Mouse (Mus musculus): ENCODE measurements around the gene Macf1. TPM values are rescaled to one million over a fixed set of nuclear protein-coding genes. Genes with fewer than 3 reads are reported as not detected.

Gene Macf1
- polyA plus RNA-seq, 2 experiments: 79.8 to 103 TPM

GRCm38 (mm10) chr4:123647109-123647508, 37.1 kb downstream of the Macf1 start:
- WGBS: 95% methylated on average over 2 of the region's 2 CpGs
- Histone ChIP-seq H3K4me1 (ENCODE audit: control insufficient read depth, insufficient read depth, low read length) (peaks cover 6% of the 10 kb centered on the region), H3K27ac (replicated peaks; ENCODE audit: low read depth, low read length) (no peak overlapping the region), H3K9ac (ENCODE audit: low read depth, low read length, severe bottlenecking) (no peak overlapping the region), H3K4me3 (replicated peaks; ENCODE audit: low read length) (no peak overlapping the region), H3K27me3 (ENCODE audit: control insufficient read depth, insufficient read depth, low read length) (no peaks in the 10 kb centered on the region), H3K4me2 (replicated peaks; ENCODE audit: low read depth, low read length, severe bottlenecking) (no peak overlapping the region), H3K9me3 (ENCODE audit: control insufficient read depth, low read length) (no peaks in the 10 kb centered on the region), H3K36me3 (ENCODE audit: control insufficient read depth, insufficient read depth, low read length) (no peaks in the 10 kb centered on the region)
- DNase-seq (ENCODE audit: low spot score) (no peak), ATAC-seq (ENCODE audit: low FRiP score, low read depth) (no peak)
- TF ChIP-seq POLR2A (IDR thresholded peaks at IDR 0.05; ENCODE audit: borderline replicate concordance, extremely low read depth, insufficient read depth, insufficient read length): no peak

- Histone ChIP-seq H3K9me3 (ENCODE audit: control insufficient read depth, low read length) (no peaks in the 10 kb centered on the region), H3K27ac (replicated peaks; ENCODE audit: low read depth, low read length) (no peak overlapping the region), H3K27me3 (ENCODE audit: control insufficient read depth, insufficient read depth, low read length) (no peaks in the 10 kb centered on the region), H3K4me3 (replicated peaks; ENCODE audit: low read length) (no peak overlapping the region), H3K9ac (ENCODE audit: low read depth, low read length, severe bottlenecking) (no peak overlapping the region), H3K4me1 (ENCODE audit: control insufficient read depth, insufficient read depth, low read length) (peaks cover 6% of the 10 kb centered on the region), H3K4me2 (replicated peaks; ENCODE audit: low read depth, low read length, severe bottlenecking) (no peak overlapping the region), H3K36me3 (ENCODE audit: control insufficient read depth, insufficient read depth, low read length) (no peaks in the 10 kb centered on the region)
- no peak for TF ChIP-seq POLR2A (IDR thresholded peaks at IDR 0.05; ENCODE audit: borderline replicate concordance, extremely low read depth, insufficient read depth, insufficient read length)
- ATAC-seq (ENCODE audit: low FRiP score, low read depth) (no peak), DNase-seq (ENCODE audit: low spot score) (no peak)
- WGBS: 92% methylated on average over 3 of the region's 3 CpGs
Measured at GRCm38 (mm10) chr4:123645246-123645845, 38.8 kb downstream of the Macf1 start.

- no peak for TF ChIP-seq POLR2A (IDR thresholded peaks at IDR 0.05; ENCODE audit: borderline replicate concordance, extremely low read depth, insufficient read depth, insufficient read length)
- H3K27ac ChIP-seq (replicated peaks; ENCODE audit: low read depth, low read length): no peak overlapping the region
Measured at GRCm38 (mm10) chr4:123643561-123643960, 40.6 kb downstream of the Macf1 start.

GRCm38 (mm10) chr4:123642877-123643276, 41.3 kb downstream of the Macf1 start:
- H3K27me3 ChIP-seq (ENCODE audit: control insufficient read depth, insufficient read depth, low read length): no peaks in the 10 kb centered on the region
- DNase-seq (ENCODE audit: low spot score) (peak; percentile 34), ATAC-seq (ENCODE audit: low FRiP score, low read depth) (no peak)
- H3K9me3 ChIP-seq (ENCODE audit: control insufficient read depth, low read length): no peaks in the 10 kb centered on the region
- TF ChIP-seq POLR2A (IDR thresholded peaks at IDR 0.05; ENCODE audit: borderline replicate concordance, extremely low read depth, insufficient read depth, insufficient read length): no peak
- H3K9ac ChIP-seq (ENCODE audit: low read depth, low read length, severe bottlenecking): no peak overlapping the region
- H3K4me1 ChIP-seq (ENCODE audit: control insufficient read depth, insufficient read depth, low read length): peaks cover 6% of the 10 kb centered on the region
- 30% methylated on average over 5 of the region's 5 CpGs for WGBS
- no peak overlapping the region for H3K27ac ChIP-seq (replicated peaks; ENCODE audit: low read depth, low read length)
- no peak overlapping the region for H3K4me3 ChIP-seq (replicated peaks; ENCODE audit: low read length)
- H3K4me2 ChIP-seq (replicated peaks; ENCODE audit: low read depth, low read length, severe bottlenecking): no peak overlapping the region
- H3K36me3 ChIP-seq (ENCODE audit: control insufficient read depth, insufficient read depth, low read length): no peaks in the 10 kb centered on the region

More at GRCm38 (mm10) chr4:123643561-123643960, 40.6 kb downstream of the Macf1 start:
- Histone ChIP-seq H3K9me3 (ENCODE audit: control insufficient read depth, low read length) (no peaks in the 10 kb centered on the region), H3K4me2 (replicated peaks; ENCODE audit: low read depth, low read length, severe bottlenecking) (no peak overlapping the region), H3K36me3 (ENCODE audit: control insufficient read depth, insufficient read depth, low read length) (no peaks in the 10 kb centered on the region), H3K4me3 (replicated peaks; ENCODE audit: low read length) (no peak overlapping the region), H3K27me3 (ENCODE audit: control insufficient read depth, insufficient read depth, low read length) (no peaks in the 10 kb centered on the region), H3K4me1 (ENCODE audit: control insufficient read depth, insufficient read depth, low read length) (peaks cover 6% of the 10 kb centered on the region), H3K9ac (ENCODE audit: low read depth, low read length, severe bottlenecking) (no peak overlapping the region)
- DNase-seq (ENCODE audit: low spot score): no peak
- no peak for ATAC-seq (ENCODE audit: low FRiP score, low read depth)
- 86% methylated on average over 6 of the region's 6 CpGs for WGBS

- Histone ChIP-seq H3K4me1 (ENCODE audit: control insufficient read depth, insufficient read depth, low read length) (no peaks in the 10 kb centered on the region), H3K27ac (replicated peaks; ENCODE audit: low read depth, low read length) (no peak overlapping the region), H3K9ac (ENCODE audit: low read depth, low read length, severe bottlenecking) (no peak overlapping the region), H3K27me3 (ENCODE audit: control insufficient read depth, insufficient read depth, low read length) (no peaks in the 10 kb centered on the region), H3K4me3 (replicated peaks; ENCODE audit: low read length) (no peak overlapping the region), H3K4me2 (replicated peaks; ENCODE audit: low read depth, low read length, severe bottlenecking) (no peak overlapping the region), H3K9me3 (ENCODE audit: control insufficient read depth, low read length) (no peaks in the 10 kb centered on the region), H3K36me3 (ENCODE audit: control insufficient read depth, insufficient read depth, low read length) (no peaks in the 10 kb centered on the region)
- ATAC-seq (ENCODE audit: low FRiP score, low read depth) (no peak), DNase-seq (ENCODE audit: low spot score) (peak; percentile 40)
- no peak for TF ChIP-seq POLR2A (IDR thresholded peaks at IDR 0.05; ENCODE audit: borderline replicate concordance, extremely low read depth, insufficient read depth, insufficient read length)
- 83% methylated on average over 6 of the region's 6 CpGs for WGBS
Measured at GRCm38 (mm10) chr4:123637136-123637535, 47.0 kb downstream of the Macf1 start.

Measured in limb, embryonic 14.5 days (tissue).